Mouse (Mus musculus) heart, postnatal 10 days (tissue): ENCODE results near the gene Sp3. TPM values are rescaled to one million over a fixed set of nuclear protein-coding genes. Genes with fewer than 3 reads are reported as not detected.
A peak's percentile ranks its signal among the peaks of the same experiment; 100 is the strongest.
"Not testable (repeated sequence)": the region's sequence is repeated elsewhere in the genome, so short reads cannot be mapped to it uniquely, and the experiment has no call there.

Experiments
- DNase-seq, 2 experiments: peaks; one replicate each; pipeline ENCODE4 v3.0.0; 2021
- intact Hi-C: fragments of 180-260 bp; cut with DNase I; formaldehyde crosslinking; loops from one replicate; pipeline ENCODE4 v1.15.1; 2025
- total RNA-seq, 2 experiments: library from RNA; stranded (reverse); gene quantifications; 2 replicates each; pipeline ENCODE4 v1.2.3; 2021

Sp3 gene
- total RNA-seq, 2 experiments from 2014 or later: 60.3 to 61.8 TPM

DNA sequence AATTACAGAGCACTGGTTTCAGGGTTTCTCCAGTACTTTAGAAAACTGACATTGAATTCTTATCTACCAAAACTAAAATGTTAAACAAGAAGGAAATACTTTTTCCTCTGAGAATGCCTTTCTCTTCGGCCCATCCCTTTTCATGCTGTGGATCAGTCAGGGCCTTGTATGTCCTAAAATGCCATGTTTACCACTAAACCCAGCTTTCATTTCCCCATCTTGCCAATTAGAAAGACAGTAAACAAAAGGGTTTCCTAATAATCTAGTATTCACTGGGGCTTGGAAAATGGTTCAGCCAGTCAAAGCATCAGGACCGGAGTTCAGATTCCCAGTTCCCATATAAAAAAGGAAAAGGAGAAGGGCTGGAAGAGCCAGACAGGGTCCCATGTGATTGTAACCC lies 14.8 kb downstream of the Sp3 start:
- no peak for DNase-seq
- intact Hi-C loops: no loop called here

- intact Hi-C loops: no loop called here
- no peak for DNase-seq
Measured at GRCm38 (mm10) chr2:72956415-72956814, 23.8 kb downstream of the Sp3 start.

DNA sequence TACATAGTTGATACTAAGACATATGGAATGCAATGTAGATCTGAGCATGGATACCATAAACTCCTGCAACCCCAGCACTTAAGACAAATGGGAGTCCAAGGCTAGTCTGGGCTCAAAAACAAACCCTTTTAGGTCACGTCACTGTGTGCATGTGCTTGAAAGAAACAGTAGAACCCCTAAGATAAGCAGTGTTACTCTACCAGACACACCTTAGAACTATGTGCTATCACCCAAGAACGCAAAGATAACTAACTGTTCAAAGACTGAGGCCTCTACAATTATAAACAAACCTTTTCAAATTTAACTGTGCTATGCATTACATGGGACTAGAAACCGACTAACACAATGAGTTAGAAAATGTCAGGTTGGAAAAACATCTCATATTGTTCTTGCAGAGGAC lies 27.3 kb downstream of the Sp3 start:
- intact Hi-C loops: no loop called here
- DNase-seq: no peak

GRCm38 (mm10) chr2:72935937-72936336 lies 44.3 kb downstream of the Sp3 start:
- intact Hi-C loops: loop anchor here (5.0 kb wide), 1 partner anchor 36 kb away; no protein-coding TSS in a partner anchor
- no peak for DNase-seq

- intact Hi-C loops: no loop called here
- no peak for DNase-seq
Measured at GRCm38 (mm10) chr2:72932186-72932585, 48.1 kb downstream of the Sp3 start.

DNA sequence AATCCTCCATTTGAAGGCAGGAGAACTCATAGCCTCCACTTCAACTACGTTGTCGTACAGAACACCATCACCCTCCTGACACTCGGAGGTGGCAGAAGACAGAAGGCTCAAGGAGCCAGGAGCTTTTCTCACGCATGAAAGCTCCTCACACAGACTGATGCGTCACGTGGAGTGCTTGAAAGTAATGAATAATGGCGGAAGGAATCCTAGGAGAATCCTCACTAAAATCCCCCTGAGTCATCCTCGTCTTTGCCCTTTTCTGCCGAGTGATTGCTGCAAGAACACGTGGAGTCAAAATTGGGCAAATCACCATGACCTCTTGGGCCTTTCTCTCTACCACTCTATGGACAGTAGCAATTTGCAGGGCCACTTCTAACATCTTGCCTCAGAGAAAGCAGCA lies 55.3 kb downstream of the Sp3 start:
- intact Hi-C loops: no loop called here
- no peak for DNase-seq

DNA sequence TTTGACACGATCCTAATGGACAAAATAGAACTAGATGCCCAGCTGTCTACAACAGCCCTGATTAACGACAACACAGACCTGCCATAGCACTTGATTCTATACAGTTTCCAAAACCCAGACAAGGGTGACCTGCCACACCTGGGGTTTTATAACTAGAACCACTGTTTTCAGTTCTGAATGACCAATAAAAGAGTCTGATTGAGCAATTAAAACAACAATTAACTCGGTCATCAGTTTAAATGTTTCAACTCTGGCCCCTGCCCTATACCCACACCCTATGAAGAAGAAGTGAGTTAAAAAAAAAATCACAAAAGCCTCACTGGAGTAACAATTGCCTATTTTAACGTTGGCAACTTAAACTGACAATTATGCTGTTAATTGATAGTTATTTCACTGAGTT lies 64.1 kb downstream of the Sp3 start:
- no peak for DNase-seq
- intact Hi-C loops: no loop called here

DNA sequence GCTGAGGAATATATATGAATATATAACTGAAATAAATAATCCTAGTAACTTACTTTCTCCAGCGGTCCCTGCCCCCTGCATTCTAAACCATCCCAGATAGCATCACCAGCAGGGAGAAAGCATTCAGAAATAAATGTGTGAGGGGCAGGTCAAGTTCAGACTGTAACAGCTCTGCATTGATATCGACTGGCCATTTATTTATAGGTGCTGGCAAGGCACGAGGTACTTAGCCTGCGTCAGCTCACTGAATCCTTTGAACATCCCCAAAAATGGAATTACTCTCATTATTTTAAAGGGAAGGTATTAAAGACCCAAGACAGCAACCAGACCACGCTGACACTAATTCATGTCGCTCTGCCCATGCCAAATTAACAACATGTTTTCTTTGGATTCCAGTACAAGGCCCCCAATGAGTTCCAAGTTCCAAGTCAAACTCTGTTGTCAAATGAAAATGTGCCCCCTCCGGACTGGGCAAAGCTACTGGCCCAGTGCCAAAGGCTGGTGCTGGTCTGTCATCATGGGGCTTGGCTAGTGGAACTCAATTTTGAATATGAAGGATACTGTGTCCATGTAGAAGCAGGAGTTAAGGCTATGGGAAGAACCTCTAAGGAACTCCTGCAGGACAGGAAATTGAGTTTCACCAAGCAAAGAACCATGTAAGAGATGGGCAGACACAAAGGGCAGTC lies 64.9 kb downstream of the Sp3 start:
- intact Hi-C loops: no loop called here
- DNase-seq: peak in 1 of 2 experiments; percentile 30

DNA sequence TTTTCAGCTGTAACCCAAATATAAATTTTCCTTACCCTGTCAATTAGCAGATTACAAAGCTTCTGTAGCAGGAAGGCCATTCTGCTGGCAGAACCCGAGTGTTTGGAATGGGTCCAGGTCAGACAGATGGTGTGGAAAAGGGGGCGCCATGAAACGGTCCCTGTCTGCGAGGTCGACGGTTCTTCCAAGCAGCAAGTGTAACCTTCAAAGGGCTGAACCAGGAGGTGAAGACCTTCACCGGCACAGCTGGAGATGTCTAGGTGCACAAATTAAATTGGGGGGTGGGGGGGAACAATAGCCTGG lies 66.8 kb downstream of the Sp3 start:
- intact Hi-C loops: loop anchor here (5.0 kb wide), 1 partner anchor 186 kb away; no protein-coding TSS in a partner anchor
- no peak for DNase-seq

GRCm38 (mm10) chr2:72912708-72913457 lies 67.4 kb downstream of the Sp3 start:
- intact Hi-C loops: loop anchor here (5.0 kb wide), 1 partner anchor 186 kb away; no protein-coding TSS in a partner anchor
- no peak for DNase-seq

DNA sequence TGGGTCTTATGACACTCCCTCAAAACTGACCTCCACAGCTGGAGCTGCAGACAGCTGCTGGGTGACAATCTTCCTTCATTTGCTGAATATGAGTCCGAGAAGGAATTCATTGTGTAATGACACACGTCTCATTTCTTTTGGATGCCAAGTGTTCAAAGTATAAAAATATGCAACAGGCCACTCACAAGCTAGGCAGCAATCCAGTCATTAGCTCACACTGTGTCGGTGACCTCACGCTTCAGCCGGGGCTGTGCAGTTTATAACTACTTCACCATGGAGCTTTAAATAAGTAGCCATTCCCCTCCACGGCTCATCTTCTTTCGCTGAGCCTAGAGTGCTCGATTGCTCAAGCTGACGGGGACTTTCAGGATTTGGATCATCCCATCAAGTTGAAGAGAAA lies 68.7 kb downstream of the Sp3 start:
- peak; percentile 79 to 82 for DNase-seq

GRCm38 (mm10) chr2:72909046-72909445 lies 71.2 kb downstream of the Sp3 start:
- intact Hi-C loops: no loop called here

More for the DNA sequence above, 68.7 kb downstream of the Sp3 start:
- intact Hi-C loops: loop anchor here (5.0 kb wide), 1 partner anchor 184 kb away; no protein-coding TSS in a partner anchor

GRCm38 (mm10) chr2:72908191-72908910 lies 71.9 kb downstream of the Sp3 start:
- peak; percentile 32 to 37 for DNase-seq
- intact Hi-C loops: no loop called here

More at GRCm38 (mm10) chr2:72909046-72909445, 71.2 kb downstream of the Sp3 start:
- no peak for DNase-seq

- no peak for DNase-seq
- intact Hi-C loops: no loop called here
Measured at GRCm38 (mm10) chr2:72906745-72907144, 73.5 kb downstream of the Sp3 start.

DNA sequence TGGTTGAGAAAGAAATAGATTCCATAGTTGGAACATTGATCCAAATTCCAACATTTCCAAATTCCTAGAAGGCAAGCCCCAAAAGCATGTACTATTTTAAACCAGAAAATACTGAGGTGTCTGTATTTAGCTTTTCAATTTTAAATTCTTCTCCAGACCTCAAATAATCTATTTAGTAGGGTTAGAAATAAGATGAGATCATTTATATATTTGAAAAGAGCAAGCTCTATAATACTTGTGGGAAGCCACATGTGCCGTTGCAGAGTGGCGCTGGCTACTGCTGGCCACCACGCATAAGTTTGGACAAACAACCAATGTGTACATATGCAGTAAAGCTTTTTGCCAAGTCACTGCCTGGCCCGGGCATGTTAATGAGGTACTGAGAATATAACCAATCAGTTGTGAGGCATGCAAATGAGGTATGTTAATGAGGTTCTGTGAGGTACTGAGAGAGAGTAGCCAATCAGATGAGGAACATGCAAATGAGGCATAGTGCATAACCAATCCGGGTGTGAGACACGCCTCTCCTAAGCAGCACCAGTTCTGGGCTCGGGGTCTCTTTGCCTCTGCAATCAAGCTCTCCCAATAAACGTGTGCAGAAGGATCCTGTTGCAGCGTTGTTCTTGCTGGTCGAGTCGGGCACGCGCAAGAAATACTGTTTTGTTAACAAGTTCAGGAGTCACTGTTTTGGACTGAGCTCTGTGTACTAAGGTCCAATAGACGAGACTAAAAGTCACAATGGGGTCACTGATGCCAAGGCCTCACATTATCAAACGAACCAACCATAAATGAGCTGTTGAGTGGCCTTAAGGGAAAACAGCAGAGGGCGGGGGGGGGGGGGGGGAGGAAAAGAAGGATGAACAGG lies 77.2 kb downstream of the Sp3 start:
- DNase-seq, intact Hi-C loops: not testable (repeated sequence)

- intact Hi-C loops: loop anchor here (5.0 kb wide), 1 partner anchor 57 kb away; no protein-coding TSS in a partner anchor
- DNase-seq: peak in 1 of 2 experiments; percentile 8
Measured at GRCm38 (mm10) chr2:72898782-72899305, 81.4 kb downstream of the Sp3 start.

GRCm38 (mm10) chr2:72898094-72898781 lies 82.0 kb downstream of the Sp3 start:
- peak; percentile 77 to 78 for DNase-seq

GRCm38 (mm10) chr2:72889806-72890205 lies 90.4 kb downstream of the Sp3 start:
- intact Hi-C loops: no loop called here
- DNase-seq: no peak

More at GRCm38 (mm10) chr2:72898094-72898781, 82.0 kb downstream of the Sp3 start:
- intact Hi-C loops: loop anchor here (5.0 kb wide), 1 partner anchor 56 kb away; no protein-coding TSS in a partner anchor
